Mouse (Mus musculus): ENCODE measurements around the gene Hes5. TPM values are rescaled to one million over a fixed set of nuclear protein-coding genes. Genes with fewer than 3 reads are reported as not detected.

Gene Hes5
- polyA plus RNA-seq, 1 experiment, result not detected

DNA sequence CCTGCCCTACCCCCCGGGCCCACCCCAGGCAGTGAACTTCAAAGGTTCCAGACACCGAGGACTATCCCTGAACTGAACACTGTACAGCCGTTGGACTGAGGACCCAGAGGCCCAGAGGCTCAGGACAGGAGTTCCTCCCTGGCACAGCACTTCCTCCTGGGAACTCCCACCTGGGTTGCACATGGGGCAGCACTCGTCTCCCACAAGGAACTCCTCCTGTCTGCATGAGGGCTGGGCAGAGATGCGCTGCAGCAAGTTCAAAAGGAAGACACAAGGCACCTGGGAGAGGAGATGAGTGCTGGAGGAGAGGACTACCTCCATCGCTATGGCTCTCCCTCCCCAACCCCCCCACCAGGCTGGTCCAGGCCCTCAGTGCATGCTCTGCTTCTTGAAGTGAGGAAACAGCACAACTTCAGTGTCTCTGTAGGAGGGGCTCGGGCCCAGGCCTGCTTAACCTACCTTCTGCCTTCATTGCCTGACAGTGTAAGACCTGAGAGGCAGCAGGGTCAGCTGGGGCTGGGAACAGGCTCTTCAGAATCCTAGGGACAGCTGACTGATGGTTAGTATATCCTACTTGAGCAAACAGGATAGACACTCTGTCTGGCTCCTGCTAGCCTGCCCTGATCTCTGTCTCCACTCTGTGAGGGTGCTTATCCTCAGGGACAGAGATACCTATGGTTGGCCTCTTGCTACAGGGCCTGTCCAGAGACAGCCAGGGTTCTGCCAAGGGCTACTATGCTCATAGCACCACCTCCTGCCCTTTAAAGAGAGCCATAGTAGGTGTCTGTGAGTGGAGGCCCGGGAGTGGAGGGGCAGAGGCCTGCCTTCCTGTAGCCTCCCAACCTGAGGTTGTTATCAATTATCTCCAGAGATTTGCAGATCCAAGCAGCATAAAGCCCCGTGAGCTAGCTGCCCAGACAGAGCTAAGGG lies 33.5 kb upstream of the Hes5 start:
- DNase-seq, result peak; percentile 18
- Histone ChIP-seq H3K4me1 (ENCODE audit: control insufficient read depth, insufficient read depth, low read length) (peaks cover 6% of the 10 kb centered on the region), H3K4me3 (replicated peaks; ENCODE audit: extremely low read depth, low read depth, low read length) (peak overlapping the region; percentile 46)
- TF ChIP-seq POLR2A (IDR thresholded peaks at IDR 0.05; ENCODE audit: borderline replicate concordance, extremely low read depth, low read depth, low read length) (no peak), CTCF (IDR thresholded peaks at IDR 0.05; ENCODE audit: insufficient read depth, low read length) (no peak)
- WGBS, result 41% methylated on average over 9 of the region's 9 CpGs

DNA sequence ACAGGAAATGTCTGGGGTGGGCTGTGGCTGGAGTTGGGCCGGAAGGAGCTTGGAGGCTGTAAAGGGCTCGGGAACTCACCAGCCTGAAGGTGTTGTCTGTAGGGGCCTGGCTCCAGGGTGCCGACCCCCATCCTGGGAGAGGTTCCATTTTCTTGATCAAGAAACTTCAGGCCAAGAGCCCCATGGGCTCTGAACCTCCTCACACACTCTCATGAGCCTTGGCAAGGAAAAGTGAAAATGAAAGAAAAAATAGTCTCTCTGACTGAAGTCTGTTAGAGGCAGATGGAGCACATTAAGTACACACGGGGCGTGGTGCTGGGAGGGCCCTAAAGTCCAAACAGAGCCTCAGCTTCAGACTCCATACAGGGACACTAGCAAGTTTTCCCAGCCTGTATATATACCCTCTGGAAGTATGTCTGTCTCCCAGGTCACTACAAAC lies 32.8 kb upstream of the Hes5 start:
- peak; percentile 53 for DNase-seq
- no peak for TF ChIP-seq CTCF (IDR thresholded peaks at IDR 0.05; ENCODE audit: insufficient read depth, low read length)
- TF ChIP-seq POLR2A (IDR thresholded peaks at IDR 0.05; ENCODE audit: borderline replicate concordance, extremely low read depth, low read depth, low read length), result peak; percentile 14; the same call in 1 of the 2 replicates
- peak overlapping the region; percentile 46 for H3K4me3 ChIP-seq (replicated peaks; ENCODE audit: extremely low read depth, low read depth, low read length)
- WGBS, result 8% methylated on average over 5 of the region's 5 CpGs
- peaks cover 6% of the 10 kb centered on the region for H3K4me1 ChIP-seq (ENCODE audit: control insufficient read depth, insufficient read depth, low read length)

DNA sequence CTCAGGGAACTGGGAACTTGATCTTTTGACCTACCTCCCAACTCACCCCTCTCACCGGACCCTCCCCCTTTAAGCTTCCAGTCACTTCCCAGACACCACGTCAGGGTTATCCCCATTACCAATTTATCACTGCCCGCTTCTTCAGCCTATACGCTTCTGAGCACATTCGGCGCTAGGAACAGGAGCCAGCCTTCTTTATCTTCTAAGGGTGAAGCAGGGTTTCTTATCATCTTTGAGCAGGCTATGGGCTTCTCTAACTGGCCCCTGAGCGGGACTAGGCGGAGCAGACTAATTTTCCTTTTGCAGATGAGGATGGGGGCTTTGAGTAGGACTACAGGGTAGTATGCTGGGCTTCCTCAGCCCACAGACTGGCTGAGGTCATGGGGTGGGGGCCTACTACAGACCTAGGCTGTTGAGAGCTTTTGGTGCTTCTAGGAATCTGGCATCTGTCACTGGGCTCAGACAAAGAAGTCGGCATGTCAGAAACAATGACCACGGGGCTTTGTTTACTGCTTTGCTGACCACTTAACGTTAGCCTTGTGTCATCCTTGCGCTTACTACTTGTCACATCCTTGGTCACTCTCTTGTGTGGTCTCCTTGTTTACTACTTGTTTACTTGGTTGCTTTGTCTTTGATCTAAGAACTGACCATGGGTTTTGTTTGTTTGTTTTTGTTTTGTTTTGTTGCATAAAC lies 32.2 kb upstream of the Hes5 start, which contains the start of gene Tnfrsf14:
TSS of gene Tnfrsf14 (minus strand) at position 169 of the 693 bp plus-strand sequence.
- TF ChIP-seq POLR2A (IDR thresholded peaks at IDR 0.05; ENCODE audit: borderline replicate concordance, extremely low read depth, low read depth, low read length) (no peak), CTCF (IDR thresholded peaks at IDR 0.05; ENCODE audit: insufficient read depth, low read length) (no peak)
- peak within 1 kb of the TSS; percentile 46 for H3K4me3 ChIP-seq (replicated peaks; ENCODE audit: extremely low read depth, low read depth, low read length)
- DNase-seq, result no peak
- 29% methylated on average over 12 of the region's 12 CpGs for WGBS
- peaks cover 6% of the 10 kb centered on the region for H3K4me1 ChIP-seq (ENCODE audit: control insufficient read depth, insufficient read depth, low read length)

DNA sequence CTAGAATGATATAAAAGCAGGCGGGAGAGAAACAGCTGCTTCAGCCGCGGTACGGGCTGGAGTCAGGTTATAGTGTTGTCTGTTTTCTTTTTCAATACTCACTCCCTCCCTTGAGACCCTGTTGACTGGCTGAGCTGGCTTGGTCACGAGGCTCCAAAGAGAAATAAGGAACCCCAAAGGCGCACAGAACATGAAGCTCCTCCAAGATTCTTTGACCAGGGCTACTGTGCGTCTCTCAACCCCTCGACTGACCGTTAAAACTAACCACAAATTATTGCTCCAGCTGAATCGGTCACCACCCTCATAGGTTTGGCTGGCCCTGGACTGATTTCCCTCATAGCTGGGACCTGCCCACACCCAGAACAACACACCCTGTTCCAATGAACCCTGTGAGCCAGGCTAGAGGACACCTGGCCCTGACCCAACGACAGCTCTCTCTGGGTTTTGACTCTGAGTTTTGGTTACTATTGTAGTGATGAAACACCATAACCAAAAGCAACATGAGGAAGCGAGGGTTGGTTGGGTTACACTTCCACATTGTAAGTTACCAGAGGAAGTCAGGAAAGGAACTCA lies 31.5 kb upstream of the Hes5 start:
- peaks cover 6% of the 10 kb centered on the region for H3K4me1 ChIP-seq (ENCODE audit: control insufficient read depth, insufficient read depth, low read length)
- 72% methylated on average over 12 of the region's 12 CpGs for WGBS
- no peak for DNase-seq
- TF ChIP-seq POLR2A (IDR thresholded peaks at IDR 0.05; ENCODE audit: borderline replicate concordance, extremely low read depth, low read depth, low read length) (no peak), CTCF (IDR thresholded peaks at IDR 0.05; ENCODE audit: insufficient read depth, low read length) (no peak)
- no peak overlapping the region for H3K4me3 ChIP-seq (replicated peaks; ENCODE audit: extremely low read depth, low read depth, low read length)

DNA sequence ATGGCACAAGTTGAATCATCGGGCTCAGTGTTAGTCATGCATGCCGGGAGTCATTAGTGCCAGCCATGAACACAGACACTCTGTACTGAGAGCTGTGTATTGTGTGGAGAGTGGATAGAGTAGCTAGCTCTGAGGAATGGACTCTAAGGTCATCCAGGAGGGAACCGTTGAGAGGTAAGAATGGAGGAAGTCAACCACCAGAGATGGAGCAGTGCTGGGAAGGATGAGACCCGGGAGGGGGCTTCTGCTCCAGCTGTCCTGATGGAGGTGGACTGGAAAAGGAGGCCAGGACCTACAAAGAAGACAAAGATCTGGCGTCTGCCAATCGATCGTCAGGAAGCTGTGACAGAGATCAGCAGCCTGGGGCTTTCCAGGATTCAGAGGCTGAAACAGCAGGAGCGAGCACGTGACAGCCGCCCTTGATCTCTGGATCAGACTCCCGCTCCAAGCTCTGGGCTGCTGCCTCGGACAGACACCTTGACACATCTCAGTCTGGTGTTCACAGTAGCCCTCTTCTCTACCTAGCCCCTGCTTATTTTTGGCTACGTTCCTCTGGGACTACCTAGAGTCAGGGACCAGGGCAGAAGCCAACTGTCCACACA lies 27.3 kb upstream of the Hes5 start:
- no peak for TF ChIP-seq CTCF (IDR thresholded peaks at IDR 0.05; ENCODE audit: insufficient read depth, low read length)
- DNase-seq, result no peak
- Histone ChIP-seq H3K4me3 (replicated peaks; ENCODE audit: extremely low read depth, low read depth, low read length) (no peak overlapping the region), H3K4me1 (ENCODE audit: control insufficient read depth, insufficient read depth, low read length) (peaks cover 4% of the 10 kb centered on the region)
- WGBS, result 66% methylated on average over 13 of the region's 13 CpGs

DNA sequence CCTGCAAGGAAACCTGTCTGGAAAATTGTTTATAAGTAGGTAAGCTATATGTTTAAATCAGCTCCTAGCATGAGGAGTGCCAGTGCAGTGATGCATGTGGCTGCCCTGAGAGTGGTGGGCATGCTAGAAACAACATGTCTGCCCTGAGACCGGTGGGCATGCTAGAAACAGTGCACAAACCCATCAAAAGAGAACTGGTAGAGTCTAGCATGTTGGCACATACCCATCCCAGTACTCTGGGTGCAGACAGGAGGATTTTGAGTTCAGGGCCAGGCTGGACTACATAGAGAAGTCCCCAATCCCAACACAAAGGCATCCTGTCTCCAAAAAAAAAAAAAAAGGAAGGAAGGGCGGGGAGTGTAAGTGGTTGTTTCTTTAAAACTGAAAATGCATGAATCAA lies 25.9 kb upstream of the Hes5 start:
- WGBS, result 71% methylated on average over 2 of the region's 2 CpGs
- Histone ChIP-seq H3K4me1 (ENCODE audit: control insufficient read depth, insufficient read depth, low read length) (no peaks in the 10 kb centered on the region), H3K4me3 (replicated peaks; ENCODE audit: extremely low read depth, low read depth, low read length) (no peak overlapping the region)
- no peak for TF ChIP-seq POLR2A (IDR thresholded peaks at IDR 0.05; ENCODE audit: borderline replicate concordance, extremely low read depth, low read depth, low read length)
- no peak for TF ChIP-seq CTCF (IDR thresholded peaks at IDR 0.05; ENCODE audit: insufficient read depth, low read length)
- DNase-seq, result no peak

DNA sequence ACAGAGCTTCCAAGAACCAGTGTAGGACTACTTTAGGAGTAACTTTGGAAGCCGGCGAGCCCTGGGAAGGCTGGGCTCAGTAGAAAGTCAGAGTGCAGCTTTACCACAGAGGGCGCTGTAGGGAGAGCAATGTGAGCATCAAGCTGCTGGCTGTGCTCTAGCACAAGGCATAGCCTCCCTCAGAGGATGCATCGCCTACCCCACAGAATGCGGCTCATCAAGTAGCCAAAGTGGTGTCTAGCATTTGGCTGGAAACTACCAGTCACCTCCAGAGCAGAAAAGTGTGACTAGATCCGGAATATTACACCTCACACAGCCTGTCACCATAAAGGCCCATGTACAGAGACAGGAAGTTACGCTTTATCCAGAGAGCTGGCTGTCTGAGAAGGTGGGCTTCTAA lies 24.9 kb upstream of the Hes5 start:
- no peak overlapping the region for H3K4me3 ChIP-seq (replicated peaks; ENCODE audit: extremely low read depth, low read depth, low read length)
- no peaks in the 10 kb centered on the region for H3K4me1 ChIP-seq (ENCODE audit: control insufficient read depth, insufficient read depth, low read length)
- TF ChIP-seq POLR2A (IDR thresholded peaks at IDR 0.05; ENCODE audit: borderline replicate concordance, extremely low read depth, low read depth, low read length), result no peak
- no peak for TF ChIP-seq CTCF (IDR thresholded peaks at IDR 0.05; ENCODE audit: insufficient read depth, low read length)
- 84% methylated on average over 7 of the region's 7 CpGs for WGBS
- no peak for DNase-seq

DNA sequence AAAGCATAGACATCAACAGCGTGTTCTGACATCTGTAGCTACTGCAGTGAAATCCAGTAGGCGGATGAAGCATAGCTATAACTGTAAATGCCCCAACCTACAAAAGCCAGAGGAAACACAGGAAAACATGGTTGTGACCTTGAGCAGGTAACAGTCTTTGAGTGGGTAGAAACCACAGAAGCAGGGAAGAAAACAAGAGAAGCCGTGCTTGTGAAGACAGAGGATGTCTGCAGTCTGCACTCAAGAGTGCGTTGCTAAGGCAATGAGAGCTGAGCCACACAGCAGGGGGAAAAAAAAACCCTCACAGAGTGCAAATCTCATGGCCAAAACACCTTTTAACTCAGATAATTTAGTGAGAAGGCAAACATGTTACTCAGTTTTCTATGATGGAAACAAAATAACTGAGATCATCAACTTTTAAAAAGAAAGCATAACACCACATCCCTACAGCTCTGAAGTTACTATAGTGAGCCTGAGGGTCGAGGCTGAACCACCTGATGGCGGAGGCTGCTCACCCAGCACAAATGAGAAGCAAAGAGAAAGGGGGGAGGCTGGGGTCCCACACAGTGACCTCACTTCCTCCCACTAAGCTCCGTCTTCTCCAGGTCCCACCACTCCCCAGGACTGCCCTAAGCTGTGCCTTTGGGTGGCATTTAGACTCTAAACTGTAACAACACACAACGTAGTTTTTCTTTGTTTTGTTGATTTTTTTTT lies 24.0 kb upstream of the Hes5 start:
- no peak for DNase-seq
- WGBS, result 51% methylated on average over 8 of the region's 8 CpGs
- TF ChIP-seq POLR2A (IDR thresholded peaks at IDR 0.05; ENCODE audit: borderline replicate concordance, extremely low read depth, low read depth, low read length) (no peak), CTCF (IDR thresholded peaks at IDR 0.05; ENCODE audit: insufficient read depth, low read length) (no peak)
- Histone ChIP-seq H3K4me3 (replicated peaks; ENCODE audit: extremely low read depth, low read depth, low read length) (no peak overlapping the region), H3K4me1 (ENCODE audit: control insufficient read depth, insufficient read depth, low read length) (no peaks in the 10 kb centered on the region)

DNA sequence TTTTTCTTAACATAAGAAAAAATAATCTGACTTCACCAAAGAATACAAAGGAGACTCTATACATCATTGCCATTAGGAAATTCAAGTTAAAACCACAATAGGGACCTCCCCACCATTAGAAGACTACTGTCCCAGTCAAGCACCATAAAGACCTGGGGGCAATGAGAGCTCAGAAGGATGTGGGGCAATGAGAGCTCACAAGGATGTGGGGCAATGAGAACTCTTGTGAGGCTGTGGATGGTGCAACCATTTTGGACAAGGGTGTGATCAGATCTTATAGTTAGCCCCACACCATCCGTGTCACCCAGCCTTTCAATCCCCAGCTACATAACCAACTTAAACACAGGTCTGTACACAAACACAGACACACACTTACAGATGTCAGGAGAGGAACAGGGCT lies 23.0 kb upstream of the Hes5 start:
- no peak for DNase-seq
- 69% methylated on average over 1 of the region's 1 CpGs for WGBS
- no peak for TF ChIP-seq CTCF (IDR thresholded peaks at IDR 0.05; ENCODE audit: insufficient read depth, low read length)
- no peak for TF ChIP-seq POLR2A (IDR thresholded peaks at IDR 0.05; ENCODE audit: borderline replicate concordance, extremely low read depth, low read depth, low read length)
- no peak overlapping the region for H3K4me3 ChIP-seq (replicated peaks; ENCODE audit: extremely low read depth, low read depth, low read length)
- no peaks in the 10 kb centered on the region for H3K4me1 ChIP-seq (ENCODE audit: control insufficient read depth, insufficient read depth, low read length)
